Mouse (Mus musculus): ENCODE measurements around the gene Pax7.

Gene Pax7

DNA sequence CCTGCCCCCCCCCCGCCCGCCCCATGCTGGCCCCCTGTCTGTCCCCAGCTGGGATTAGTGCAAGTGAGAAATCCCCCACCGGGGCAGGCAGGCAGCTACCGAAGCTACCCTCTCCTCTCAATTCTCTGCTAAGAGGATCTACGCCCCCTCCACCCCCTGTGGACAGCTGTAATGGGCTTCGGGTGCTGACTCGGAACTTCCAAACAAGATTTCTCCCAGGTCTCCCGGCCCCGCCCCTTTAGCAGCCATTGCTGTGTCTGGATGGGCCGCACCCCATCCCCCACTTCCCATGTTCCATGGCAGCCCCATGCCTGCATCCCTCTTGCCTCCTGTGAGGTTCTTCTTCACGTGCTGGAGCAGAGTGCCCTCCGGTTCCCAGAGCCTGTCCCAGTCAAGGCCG, 76.4 kb downstream of the Pax7 start:
- no peak for DNase-seq (ENCODE audit: low read depth, low spot score)

DNA sequence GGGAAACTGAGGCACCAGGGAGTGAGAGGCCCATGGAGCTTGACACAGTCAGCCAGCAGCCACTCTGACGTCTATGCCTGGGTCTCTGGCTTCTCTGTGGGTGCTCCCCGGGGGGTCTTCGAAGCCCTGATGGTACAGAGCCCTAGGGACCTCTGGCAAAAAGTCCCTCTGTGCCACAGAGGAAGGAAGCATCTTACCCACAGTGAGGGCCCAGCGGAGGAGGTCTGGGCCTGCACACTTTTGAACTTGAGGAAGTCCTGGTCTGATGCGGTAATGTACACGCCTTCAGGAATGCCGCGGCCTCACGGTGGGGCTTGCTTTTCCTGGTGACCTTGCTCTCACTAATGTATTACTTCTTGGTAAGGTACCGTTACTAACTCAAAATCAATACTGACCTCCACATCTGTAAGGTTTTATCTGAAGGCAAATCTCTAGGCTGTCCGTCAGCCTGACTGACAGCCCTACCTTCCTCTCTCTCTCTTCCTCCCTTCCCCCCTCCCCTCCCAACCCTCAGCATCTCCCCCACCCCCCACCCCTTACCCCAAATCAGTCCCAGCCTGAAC, 79.1 kb downstream of the Pax7 start:
- no peak for DNase-seq (ENCODE audit: low read depth, low spot score)

DNA sequence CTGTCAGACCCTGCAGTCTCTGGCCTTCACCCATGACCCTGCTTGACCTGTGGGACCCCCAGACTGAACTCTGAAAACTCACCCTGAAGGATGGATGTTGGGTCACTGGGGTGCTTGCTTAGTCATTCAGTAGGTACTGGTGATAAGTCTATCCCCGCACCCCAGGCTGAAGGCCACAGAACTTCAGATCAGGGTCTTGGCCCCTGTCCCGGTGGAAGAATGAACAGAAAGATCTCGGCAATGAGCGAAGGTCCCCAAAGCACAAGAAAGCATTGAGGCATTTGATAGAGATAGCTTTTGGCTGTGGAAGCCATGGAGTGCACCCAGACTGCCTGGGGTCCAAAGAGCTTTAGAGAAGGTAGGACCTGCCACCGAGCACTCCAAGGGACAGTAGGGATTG, 82.4 kb downstream of the Pax7 start:
- no peak for DNase-seq (ENCODE audit: low read depth, low spot score)

DNA sequence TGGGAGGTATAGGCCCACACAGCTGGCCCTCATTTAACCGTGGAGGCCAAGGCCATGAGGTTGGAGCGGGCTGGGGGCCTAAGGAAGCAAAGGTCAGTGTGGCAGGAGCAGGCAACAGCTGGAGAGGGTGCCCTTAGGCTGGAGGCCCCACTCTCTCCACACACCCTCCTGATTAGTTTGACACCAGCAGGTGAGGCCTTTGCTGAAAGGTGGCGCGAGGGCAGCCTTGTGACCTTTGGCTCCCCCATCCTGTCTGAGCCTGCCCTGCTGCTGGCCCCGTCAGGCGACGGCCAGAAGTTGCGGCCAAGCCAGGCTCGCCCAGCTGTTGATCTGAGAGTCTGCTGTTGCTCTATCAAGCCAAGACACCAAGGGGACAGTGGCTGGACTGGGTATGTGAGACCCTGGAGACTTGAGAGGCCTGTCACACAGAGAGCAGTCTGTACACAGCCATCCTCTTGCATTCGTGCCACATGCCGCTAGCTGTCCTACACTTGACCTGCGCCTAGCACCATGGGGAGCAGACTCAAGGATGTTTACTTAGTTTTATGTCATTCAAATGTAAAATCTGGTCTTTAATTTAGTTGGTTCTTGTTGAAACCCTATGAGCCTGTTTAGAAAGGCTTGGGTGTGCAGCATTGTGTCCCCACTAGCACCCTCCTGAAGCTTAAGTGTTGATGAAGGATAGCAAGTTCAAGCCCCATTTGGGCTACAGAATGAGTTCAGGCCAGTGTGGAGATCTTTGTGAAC, 86.0 kb downstream of the Pax7 start:
- DNase-seq (ENCODE audit: low read depth, low spot score): no peak

DNA sequence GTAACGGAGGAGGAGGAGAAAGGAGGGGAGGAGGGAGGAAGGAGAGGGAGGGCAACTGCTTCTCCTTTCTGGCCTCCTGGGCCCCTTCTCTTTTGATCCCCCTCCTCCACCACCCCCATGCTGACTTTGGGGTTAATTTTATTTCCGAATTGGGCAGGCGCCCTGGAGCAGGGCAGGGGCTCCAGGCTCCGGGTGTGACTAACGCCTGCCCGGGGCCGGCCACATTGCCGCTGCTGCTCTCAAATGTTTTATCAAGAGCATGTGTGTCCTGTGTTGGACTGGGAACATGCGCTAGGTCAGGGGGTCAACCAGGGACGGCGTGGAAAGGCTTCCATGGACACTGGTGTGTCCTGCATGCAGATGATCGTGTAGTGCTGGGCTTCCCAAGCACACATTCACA, 87.2 kb downstream of the Pax7 start:
- DNase-seq (ENCODE audit: low read depth, low spot score): no peak

DNA sequence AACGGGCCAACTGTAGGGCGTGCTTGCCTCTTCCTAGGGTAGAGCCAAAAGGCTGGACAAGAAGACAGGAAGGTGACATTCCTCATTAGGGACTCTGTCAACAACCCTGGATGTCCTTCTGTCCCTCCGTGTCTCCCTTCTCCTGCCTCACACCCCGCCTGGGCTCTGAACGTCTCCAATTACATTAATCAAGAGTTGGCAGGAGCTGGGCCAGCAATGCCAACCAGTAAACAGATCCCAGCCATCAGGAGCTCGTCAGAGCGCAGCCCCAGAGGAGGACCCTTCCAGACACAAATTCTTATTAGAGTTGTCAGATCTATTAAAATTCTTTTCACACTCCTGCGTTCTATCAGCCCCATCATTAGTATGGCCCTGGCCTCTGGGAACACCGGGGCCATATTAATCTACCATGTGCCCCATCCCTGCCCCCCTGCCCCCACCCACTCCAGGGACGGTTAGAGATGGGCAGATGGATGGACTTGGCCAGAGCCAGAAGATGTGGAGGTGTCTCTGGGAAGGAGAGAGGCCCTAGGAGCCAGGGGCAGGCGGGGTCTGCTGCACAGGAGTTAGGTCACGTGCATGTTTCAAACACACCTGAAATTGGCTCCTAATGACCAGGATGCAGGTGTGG, 88.4 kb downstream of the Pax7 start:
- DNase-seq (ENCODE audit: low read depth, low spot score): no peak

DNA sequence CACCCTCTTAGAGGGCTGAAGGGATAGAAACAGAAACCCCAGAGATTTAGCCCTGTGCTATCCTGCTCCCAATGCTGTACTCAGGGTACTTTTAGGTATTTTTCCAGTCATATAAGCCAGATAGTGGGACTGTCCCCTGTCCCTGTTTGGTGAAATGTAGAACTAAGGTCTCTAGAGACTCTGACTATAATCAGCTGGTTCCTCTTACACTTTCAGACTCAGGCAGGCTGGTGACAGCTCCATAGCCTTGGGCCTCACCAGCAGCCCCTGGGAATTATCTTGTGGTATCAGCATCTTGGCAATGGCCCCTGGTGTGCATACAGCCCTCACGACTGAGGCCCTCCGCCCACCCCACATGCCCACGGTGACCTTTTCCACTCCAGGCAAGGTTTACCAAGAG, 89.7 kb downstream of the Pax7 start:
- no peak for DNase-seq (ENCODE audit: low read depth, low spot score)

DNA sequence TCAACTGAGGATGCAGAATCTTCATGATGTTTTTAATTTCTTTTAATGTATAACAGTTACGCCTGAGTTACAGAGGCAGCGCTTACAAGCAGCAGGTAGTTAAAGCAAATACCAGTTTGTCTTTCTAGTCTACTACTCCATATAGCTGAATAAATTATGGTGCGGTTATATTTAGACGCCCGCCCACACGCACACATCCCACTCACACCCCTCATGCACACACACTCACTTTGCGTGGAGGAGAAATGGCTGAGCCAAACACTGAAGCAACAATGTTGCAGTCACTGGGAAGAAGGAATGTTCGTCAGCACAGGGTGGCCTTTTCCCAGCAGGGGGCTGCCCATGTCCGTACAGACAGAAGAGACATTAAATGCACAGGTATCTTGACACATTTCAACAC, 96.3 kb downstream of the Pax7 start:
- peak; percentile 58 for DNase-seq (ENCODE audit: low read depth, low spot score)

DNA sequence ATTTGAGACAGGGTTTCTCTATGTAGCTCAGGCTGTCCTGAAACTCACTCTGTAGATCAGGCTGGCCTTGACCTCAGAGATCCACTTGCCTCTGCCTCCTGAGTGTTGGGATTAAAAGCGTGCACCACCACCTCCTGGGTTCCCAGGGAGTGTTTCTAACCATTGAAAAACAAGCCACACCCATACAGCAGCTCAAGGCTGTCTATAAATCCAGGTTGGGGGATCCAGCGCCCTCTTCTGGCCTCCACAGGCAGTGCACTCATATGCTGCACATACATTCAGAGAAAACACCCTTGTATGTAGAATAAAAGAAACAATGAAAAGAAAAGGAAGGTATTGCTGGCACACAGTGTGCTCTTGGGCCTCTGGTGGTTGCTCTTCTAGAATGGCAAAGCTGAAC, 106.2 kb downstream of the Pax7 start:
- no peak for DNase-seq (ENCODE audit: low read depth, low spot score)

DNA sequence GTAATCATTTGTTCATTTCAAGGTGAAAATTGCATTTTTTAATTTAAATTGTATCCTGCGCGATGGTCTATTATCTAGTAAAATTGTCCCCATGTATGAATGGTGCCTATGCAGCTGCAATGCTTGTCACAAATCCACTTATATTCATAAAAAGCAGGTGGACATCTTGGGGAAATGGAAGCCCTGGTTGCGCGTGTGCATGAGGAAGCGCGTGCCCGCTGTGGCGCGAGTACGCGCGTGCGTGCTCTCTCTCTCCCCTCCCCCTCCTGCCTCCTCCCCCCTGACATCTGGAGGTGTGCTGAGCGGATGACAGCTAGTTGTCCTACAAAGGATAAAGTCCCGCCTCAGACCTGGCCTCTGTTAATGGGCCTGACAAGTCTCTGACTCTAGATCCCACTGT, 107.9 kb downstream of the Pax7 start:
- no peak for DNase-seq (ENCODE audit: low read depth, low spot score)

DNA sequence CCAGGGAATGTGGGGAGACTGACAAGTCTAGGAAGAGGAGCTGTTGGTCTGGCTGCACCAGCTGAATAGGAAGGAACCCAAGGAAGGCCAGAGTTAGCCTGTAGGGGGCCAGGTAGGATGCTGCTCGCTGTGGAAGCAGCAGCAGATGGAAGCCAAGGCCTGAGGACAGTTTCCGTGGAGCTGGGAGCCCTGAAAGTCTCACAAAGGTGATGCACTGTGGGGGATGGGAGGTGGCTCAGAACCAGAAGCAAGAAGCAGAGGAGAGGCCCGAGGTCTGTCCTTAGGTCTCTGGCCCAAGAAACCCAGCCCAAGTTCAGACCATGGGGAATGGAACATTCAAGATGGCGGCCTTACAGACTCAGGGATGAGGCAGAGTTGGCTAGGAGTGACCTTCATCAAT, 109.0 kb downstream of the Pax7 start:
- no peak for DNase-seq (ENCODE audit: low read depth, low spot score)

DNA sequence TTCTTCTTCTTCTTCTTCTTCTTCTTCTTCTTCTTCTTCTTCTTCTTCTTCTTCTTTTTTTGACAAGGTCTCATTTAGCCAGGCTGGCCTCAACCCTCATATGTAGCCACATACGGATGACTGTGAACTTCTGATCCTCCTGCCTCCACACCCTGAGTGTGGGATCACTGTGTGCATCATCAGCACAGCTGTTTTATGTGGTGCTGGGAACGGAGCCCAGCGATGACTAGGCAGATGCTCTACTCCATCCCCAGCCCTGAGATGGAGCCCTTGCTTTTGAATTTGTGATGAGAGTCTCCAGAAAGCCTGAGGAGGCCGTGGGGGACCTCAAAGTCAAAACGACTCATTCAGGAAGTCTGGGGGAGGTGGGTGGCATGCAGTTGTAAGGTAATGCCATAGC, 114.3 kb downstream of the Pax7 start:
- DNase-seq (ENCODE audit: low read depth, low spot score): no peak

DNA sequence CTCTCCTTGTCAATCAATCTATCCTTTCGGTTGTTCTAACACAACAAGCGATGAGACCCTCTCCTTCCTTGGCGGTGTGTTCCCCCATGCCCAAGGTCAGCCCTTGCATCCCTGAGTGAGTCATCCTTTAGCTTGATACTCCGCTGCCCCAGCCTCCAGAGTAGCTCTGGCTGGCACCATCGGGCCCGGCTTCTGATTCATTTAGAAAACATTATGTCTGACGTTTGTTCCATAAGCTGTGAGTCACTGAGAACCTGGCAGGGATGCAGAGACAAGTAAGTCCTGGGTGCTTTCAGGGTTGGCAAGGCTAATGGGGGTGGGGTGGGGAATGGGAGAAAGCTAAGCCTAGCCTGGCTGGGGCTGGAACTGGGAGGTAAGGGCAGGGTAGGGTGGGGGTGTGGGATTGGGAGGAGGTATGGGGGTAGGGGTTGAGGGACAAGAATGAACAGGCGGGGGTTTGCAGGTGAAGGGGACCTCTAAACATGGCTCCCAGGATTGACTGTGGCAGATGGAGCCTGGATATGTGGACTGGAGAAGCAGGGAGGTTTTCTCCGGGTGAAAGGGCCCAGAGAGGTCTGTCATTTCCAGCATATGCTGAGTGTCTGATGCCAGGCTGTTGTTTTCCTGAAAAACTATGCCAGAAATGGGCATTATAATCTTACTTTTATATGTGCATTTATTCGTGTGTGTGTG, 116.7 kb downstream of the Pax7 start:
- DNase-seq (ENCODE audit: low read depth, low spot score): peak; percentile 57

DNA sequence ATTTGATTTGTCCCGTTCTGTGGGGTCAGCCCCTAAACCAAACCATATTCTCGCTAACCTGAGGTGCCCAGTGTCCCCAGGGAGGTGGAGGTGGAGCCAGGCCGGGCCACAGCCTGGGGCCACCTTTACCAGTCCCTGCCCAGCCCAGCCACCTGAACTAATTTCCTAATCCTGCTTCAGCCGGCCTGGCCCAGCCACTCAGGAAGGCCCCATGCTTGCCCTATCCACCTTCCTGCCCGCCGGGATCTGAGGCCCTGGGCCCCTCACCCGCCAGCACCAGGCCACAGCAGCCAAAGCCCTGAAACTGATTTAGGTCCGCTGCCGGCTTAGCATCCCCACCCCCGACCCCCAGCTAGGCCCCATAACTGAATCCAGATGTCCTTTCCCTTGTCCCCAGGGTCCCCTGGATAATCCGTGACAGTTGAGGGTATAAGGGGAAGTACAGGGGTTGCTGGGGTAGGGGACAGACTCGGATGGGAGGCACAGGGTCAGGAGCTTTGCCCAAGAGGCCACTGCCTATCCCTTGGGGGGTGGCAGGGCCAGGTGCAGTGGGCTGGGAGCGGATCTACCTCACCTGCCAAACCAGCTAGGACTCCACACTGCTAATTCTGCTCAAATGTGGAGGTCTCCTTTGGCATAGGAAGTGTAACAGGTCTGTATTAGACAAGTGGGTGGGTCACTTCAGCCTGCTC, 117.9 kb downstream of the Pax7 start:
- no peak for DNase-seq (ENCODE audit: low read depth, low spot score)

DNA sequence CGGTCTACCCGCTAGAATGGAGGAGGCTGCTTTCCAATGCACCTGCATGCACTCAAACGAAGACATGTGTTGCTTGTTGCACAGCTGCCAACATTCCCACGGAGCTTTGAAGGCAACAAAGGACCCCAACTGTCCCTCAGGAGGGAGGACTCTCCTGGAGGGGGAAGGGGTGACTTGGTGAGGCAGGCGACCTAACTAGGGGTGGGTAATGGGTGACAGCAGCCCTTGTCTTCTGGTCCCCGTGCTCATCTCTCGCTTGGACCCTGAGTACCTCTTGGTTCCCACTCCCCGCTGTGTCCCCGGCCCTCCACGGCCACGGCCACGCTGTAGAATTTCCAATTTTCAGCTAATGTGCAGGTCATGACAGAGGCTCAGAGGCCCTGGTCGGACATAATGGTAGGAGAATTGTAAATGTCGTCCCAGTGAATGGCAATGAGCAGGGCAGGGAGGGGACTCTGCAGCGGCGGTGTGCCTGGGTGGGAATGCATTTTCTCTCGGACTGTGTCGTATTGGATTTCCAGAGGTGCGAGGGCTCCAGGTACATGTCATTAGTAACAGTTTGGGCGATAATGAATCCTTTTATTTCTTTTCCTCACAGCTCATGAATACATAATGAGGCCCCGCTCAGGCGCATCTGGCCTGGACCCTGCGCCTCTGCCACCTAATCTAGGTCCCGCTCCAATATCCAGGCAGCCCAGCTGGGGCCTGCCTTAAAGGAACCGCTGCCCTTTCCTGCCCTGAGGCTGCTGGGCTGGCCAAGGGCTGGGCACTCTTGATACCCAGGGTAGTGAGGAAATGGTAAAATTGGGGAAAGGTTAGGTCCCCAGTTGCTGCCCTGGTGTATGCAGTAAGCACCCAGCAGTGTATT, 122.6 kb downstream of the Pax7 start:
- no peak for DNase-seq (ENCODE audit: low read depth, low spot score)

DNA sequence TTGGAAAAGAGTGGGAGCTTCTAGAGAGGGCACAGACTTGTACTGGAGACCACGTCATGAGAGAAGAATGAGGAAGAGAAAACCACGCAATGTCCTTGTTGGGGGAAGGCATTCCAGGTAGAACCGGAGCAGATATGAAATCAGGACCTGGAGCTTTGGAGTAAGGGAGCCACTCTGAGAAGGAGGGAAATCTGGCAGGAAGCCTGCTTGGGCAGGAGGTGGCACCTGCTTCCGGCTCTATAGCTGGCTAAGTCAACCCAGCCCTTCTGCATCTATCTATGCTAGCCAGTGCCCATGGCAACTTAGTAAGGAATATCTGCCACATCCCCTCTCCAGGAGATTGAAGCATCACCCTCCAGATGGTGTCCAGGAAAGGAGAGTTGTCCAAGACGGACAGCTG, 127.3 kb downstream of the Pax7 start:
- no peak for DNase-seq (ENCODE audit: low read depth, low spot score)

DNA sequence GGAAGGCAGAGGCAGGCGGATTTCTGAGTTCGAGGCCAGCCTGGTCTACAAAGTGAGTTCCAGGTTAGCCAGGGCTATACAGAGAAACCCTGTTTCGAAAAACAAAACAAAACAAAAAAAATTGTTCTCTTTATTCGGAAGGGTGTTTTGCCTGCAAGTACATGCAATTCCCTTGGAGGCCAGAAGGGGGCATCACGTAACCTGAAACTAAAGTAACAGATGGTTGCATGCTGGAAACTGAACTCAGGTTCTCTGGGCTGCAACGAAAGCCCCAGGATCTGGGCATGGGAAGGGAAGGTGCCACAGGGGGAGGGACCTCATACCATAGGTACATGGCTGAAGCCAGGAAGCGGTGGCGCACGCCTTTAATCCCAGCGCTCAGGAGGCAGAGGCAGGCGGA, 129.9 kb downstream of the Pax7 start:
- DNase-seq (ENCODE audit: low read depth, low spot score): no peak

DNA sequence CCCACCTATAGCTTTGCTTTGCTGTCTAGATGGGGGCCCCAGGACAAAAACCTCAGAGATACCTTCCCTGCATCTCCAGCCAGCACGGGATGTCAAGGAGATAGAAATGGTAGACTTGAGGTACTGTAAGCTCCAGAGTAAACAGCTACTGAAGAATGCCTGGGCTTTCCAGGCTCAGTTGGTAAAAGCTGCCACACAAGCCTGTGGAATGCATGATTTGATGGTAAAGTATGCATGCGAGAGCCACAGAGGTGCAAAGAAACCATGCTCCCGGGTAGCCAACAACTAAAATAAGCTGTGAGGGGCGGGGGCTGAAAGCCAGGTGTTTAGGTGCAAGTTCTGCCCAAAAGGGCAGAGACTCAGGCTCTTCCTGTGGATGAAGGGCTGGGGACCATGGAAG, 130.4 kb downstream of the Pax7 start:
- DNase-seq (ENCODE audit: low read depth, low spot score): no peak

DNA sequence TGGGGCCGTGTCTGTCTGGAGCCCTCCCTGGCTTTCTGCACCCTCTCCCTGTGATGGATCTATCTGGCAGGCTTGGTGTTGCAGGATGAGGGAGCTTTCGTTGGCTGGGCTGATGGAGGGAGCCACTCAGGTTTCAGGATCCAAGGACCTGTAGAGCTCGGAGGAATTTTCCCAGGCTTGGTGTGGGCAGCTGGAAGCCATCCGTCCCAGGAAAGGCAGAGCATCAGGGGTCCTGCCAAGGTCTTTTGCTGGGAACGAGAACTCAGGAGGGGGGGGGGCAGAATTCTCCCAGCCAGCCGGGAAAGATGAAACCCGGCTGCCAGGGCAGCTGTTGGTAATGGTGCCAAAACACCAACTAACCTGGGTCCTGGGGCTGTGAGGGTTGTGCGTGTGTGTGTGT, 134.7 kb downstream of the Pax7 start:
- no peak for DNase-seq (ENCODE audit: low read depth, low spot score)

DNA sequence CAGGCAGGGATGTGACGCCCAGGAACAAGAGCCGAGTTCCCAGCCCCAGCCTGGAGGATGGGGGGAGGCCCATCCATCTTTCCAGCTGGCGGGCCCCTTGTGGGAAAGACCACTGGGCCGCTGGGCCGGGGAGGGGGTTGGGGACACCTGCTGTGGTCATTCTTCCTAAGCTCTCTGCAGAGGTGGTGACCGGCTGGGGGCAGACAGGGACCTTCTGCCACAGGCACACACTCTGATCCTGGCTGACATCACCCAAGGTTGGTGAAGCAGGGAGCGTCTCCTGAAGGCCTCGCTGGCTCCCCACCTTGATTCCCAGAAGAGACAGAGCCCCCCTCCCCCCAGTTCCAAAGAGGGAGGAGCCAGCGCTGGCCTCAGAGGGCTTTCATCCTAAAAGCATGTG, 135.6 kb downstream of the Pax7 start:
- DNase-seq (ENCODE audit: low read depth, low spot score): no peak

DNA sequence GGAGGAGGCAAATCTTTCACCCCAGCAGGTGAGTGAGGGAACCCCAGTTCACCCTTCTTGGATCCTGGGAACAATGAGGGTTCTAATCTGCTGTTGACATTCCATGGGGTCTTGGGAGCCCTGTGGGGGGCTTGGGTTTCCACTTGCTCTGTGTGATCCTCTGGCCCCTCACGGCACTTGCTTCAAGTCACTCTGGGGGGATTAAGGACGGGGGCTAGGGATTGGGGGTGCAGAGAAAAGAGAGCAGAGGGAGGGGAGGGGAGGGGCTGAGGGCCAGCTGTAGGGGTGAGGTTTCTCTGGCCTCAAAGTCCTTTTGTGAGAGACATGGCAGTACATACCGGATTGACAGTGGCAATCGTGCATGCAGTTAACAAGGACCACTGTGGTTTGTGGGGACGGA, 140.0 kb downstream of the Pax7 start:
- no peak for DNase-seq (ENCODE audit: low read depth, low spot score)
